Mouse (Mus musculus) thymus, adult 2 months (tissue): ENCODE data around the gene Evi5. TPM values are rescaled to one million over a fixed set of nuclear protein-coding genes. Genes with fewer than 3 reads are reported as not detected.
A peak's percentile ranks its signal among the peaks of the same experiment; 100 is the strongest.

ENCODE experiments used
- DNase-seq: peaks from one replicate; pipeline ENCODE4 v3.0.0; 2021
- H3K27ac ChIP-seq: fragments of 200-500 bp; 2 replicates; pipeline ENCODE4 v1.5.1; 2012; ENCODE audit warnings: low read length, control low read depth; ENCODE audit not compliant: control insufficient read depth, insufficient read depth
- H3K27me3 ChIP-seq: fragments of 200-500 bp; 2 replicates; pipeline ENCODE4 v1.6.1; 2012; ENCODE audit warnings: mild to moderate bottlenecking, low read length, moderate library complexity, mixed read lengths; ENCODE audit not compliant: control insufficient read depth, insufficient read depth
- H3K36me3 ChIP-seq: fragments of 200-500 bp; 2 replicates; pipeline ENCODE4 v1.6.1; 2012; ENCODE audit warnings: mild to moderate bottlenecking, low read length, moderate library complexity; ENCODE audit not compliant: control insufficient read depth, insufficient read depth
- H3K4me1 ChIP-seq: fragments of 200-500 bp; replicated peaks from 2 replicates; pipeline ENCODE4 v1.6.1; 2012; ENCODE audit warnings: low read length; ENCODE audit not compliant: control insufficient read depth, insufficient read depth
- H3K4me3 ChIP-seq: fragments of 200-500 bp; 2 replicates; pipeline ENCODE4 v1.5.1; 2012; ENCODE audit warnings: mild to moderate bottlenecking, low read length, control low read depth, moderate library complexity; ENCODE audit not compliant: control insufficient read depth, insufficient read depth
- CTCF ChIP-seq: fragments of 200-500 bp; IDR thresholded peaks from 2 replicates; pipeline ENCODE4 v1.5.1; 2012; ENCODE audit warnings: mild to moderate bottlenecking, control low read depth, low read length, moderate library complexity, borderline replicate concordance; ENCODE audit not compliant: control insufficient read depth, poor library complexity, insufficient read depth; ENCODE audit errors: extremely low read depth
- POLR2A ChIP-seq: fragments of 200-500 bp; IDR thresholded peaks from 2 replicates; pipeline ENCODE4 v1.6.1; 2012; ENCODE audit warnings: mild to moderate bottlenecking, low read length, control low read depth, moderate library complexity; ENCODE audit not compliant: control insufficient read depth, poor library complexity, insufficient read depth; ENCODE audit errors: extremely low read depth
- WGBS: fragments of 180-500 bp; shearing (Covaris S2); methylation state at CpG from one replicate; pipeline ENCODE4 v1.1.7; 2018; 5-methylcytosine and 5-hydroxymethylcytosine counted together
- polyA plus RNA-seq: library from polyadenylated mRNA; depleted of rRNA; stranded (reverse); fragments of >200 nt; gene quantifications from 2 replicates; pipeline ENCODE4 v1.2.3, GENCODE M21; 2012

Gene Evi5
- polyA plus RNA-seq, 1 experiment: 2.5 TPM

DNA sequence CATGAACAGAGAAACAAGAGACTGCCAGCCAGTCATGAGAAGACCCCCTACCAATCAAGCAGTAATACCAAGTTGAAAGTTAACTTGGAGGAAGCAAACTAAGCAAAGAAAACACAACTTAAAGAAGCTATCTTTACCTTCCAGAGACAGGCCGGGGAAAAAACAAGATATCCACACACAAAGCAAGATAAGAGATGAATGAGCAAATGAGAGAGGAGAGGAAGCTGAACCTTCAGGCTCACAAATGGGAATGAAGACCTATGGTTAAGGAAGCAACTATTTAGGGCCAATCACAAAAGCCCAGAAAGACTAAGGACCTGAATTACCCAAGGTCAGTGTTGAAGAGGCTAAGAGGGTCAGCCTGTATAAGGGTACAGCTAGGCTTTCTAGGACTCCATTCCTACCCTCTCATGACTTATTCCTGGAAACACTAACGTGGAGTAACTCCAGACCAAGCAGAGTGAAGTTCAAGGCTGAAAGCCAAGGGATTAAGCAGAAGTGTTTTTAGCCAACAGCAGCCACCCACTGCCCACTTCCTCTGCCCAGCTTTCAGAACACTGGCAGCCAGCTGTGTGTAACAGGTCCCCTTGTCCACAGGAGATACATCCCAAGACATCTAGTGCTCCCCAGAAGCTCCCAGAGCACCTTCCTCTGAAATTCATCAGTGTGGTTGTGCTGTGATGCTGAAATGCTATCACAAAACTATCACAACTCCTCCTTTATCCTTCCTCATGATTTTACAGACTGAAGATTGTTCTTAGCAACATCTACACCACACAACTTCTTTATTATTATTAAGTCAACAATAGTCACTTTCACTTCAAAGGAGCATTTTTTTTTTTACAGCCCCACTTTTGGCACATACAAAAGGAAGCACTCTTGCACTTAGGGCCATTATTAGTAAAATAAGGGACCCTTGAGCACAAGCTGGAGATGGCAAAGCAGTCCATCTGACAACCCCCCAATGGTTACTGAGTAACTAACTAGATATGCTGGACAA, 8.5 kb downstream of the Evi5 start:
- TF ChIP-seq POLR2A: no peak
- Histone ChIP-seq H3K36me3 (no peaks in the 10 kb centered on the region), H3K27me3 (no peaks in the 10 kb centered on the region), H3K4me1 (peaks cover 4% of the 10 kb centered on the region; the same call in 1 of the 2 replicates), H3K27ac (no peak overlapping the region), H3K4me3 (no peak overlapping the region)
- no peak for DNase-seq
- 49% methylated on average over 2 of the region's 2 CpGs for WGBS

DNA sequence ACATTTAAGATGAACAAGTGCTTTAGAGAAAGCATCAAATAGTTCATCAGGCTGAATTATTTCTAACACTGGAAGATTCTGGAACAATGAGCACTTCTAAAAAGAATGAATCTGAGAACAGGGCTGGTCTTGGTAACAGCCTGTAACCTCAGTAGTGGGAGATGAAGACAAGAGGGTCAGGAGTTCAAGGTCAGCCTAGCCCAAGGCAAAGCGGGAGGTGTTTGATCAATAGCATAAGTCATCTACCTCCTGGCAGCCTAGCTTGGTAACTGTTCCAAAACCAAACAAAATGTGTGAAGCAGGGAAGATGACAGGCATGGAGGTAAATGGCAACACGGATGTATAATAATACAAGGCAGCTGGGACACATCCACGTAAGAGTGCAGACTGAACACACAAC, 10.9 kb downstream of the Evi5 start:
- no peaks in the 10 kb centered on the region for H3K36me3 ChIP-seq
- 98% methylated on average over 3 of the region's 3 CpGs for WGBS
- DNase-seq: no peak
- no peak overlapping the region for H3K27ac ChIP-seq
- H3K4me1 ChIP-seq: peaks cover 4% of the 10 kb centered on the region; the same call in 1 of the 2 replicates
- no peaks in the 10 kb centered on the region for H3K27me3 ChIP-seq
- no peak overlapping the region for H3K4me3 ChIP-seq
- TF ChIP-seq CTCF: no peak
- TF ChIP-seq POLR2A: no peak

DNA sequence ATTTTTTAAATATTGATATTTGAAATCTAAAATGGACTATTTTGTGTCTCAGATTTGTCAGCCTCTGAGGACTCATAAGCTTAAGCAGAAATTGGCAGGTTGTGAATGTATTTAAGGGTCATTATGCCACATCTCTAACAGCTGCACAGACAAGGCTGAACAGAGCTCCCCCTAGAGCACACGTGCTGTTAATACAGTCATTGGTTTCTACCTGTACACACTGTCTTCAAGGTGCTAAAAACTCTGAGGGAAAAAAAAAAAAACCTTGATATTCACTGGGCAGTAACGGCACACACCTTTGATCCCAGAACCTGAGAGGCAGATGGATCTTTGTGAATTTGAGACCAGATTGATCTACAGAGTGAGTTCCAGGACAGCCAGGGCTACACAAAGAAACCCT, 15.9 kb downstream of the Evi5 start:
- Histone ChIP-seq H3K4me3 (no peak overlapping the region), H3K36me3 (no peaks in the 10 kb centered on the region), H3K4me1 (no peaks in the 10 kb centered on the region), H3K27ac (no peak overlapping the region), H3K27me3 (no peaks in the 10 kb centered on the region)
- DNase-seq: peak; percentile 19
- WGBS: 53% methylated on average over 2 of the region's 2 CpGs
- TF ChIP-seq POLR2A: no peak
- no peak for TF ChIP-seq CTCF

DNA sequence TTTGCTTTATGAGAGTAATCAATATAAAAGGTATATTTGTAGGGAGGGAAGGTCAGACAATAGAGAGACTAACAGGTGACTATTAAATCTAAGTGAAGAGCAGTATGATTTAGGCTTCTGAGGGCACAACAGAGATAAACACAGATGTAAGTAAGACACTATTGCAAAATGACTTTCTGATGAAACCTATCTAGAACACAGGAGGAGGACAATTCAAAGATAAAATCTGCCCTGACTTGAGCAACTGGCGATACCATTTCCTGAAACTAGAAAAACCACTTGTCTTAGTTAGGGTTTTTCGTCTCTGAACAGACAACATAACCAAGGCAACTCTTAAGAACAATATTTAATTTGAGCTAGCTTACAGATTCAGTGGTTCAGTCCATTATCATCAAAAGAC, 19.4 kb downstream of the Evi5 start:
- no peak for DNase-seq
- Histone ChIP-seq H3K4me1 (no peaks in the 10 kb centered on the region), H3K4me3 (no peak overlapping the region), H3K27me3 (no peaks in the 10 kb centered on the region), H3K36me3 (no peaks in the 10 kb centered on the region), H3K27ac (no peak overlapping the region)
- TF ChIP-seq CTCF (no peak), POLR2A (no peak)
- 12% methylated on average over 2 of the region's 2 CpGs for WGBS

DNA sequence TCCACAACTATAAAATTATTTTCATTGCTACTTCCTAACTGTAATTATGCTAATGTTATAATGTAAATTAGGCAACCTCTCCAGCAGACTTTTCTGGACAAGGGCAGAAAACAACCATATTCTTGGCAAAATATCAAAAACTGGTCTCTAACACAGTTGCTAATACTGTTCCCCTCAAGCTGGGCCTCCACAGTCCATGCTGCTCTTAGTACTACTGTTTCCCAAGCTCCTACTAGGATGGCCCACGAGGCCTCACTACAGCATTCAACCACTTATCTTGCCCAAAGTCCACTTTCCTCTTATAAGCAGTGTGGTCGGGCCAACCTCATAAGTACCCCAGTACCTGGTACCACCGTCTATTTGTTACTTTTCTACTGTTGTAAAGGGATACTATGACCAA, 20.4 kb downstream of the Evi5 start:
- 85% methylated on average over 3 of the region's 3 CpGs for WGBS
- no peak for DNase-seq
- no peaks in the 10 kb centered on the region for H3K36me3 ChIP-seq
- H3K27me3 ChIP-seq: no peaks in the 10 kb centered on the region
- H3K4me3 ChIP-seq: no peak overlapping the region
- no peak for TF ChIP-seq POLR2A
- no peak for TF ChIP-seq CTCF
- no peak overlapping the region for H3K27ac ChIP-seq
- H3K4me1 ChIP-seq: no peaks in the 10 kb centered on the region

DNA sequence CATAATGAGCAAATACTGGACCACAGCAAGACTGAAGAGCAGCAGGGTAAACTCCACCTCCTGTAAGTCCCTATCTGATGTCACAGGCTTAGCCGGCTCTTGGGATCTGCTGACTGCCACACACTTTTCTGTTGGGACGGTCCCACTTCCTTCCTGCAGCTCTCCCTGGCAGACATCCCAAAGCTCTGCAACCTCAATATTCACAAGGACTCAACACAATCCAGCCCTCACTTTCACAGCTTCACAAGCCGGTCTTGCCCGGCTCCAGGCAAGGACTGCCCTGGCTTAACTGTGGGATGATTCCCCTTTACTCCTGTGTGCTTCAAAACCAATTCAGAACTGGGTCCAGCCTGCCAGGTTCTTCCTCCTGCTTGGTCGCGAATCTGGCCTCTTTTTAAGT, 21.1 kb downstream of the Evi5 start:
- Histone ChIP-seq H3K36me3 (no peaks in the 10 kb centered on the region), H3K4me3 (no peak overlapping the region), H3K4me1 (no peaks in the 10 kb centered on the region), H3K27ac (no peak overlapping the region), H3K27me3 (no peaks in the 10 kb centered on the region)
- no peak for DNase-seq
- TF ChIP-seq CTCF (no peak), POLR2A (no peak)
- 70% methylated on average over 6 of the region's 6 CpGs for WGBS

DNA sequence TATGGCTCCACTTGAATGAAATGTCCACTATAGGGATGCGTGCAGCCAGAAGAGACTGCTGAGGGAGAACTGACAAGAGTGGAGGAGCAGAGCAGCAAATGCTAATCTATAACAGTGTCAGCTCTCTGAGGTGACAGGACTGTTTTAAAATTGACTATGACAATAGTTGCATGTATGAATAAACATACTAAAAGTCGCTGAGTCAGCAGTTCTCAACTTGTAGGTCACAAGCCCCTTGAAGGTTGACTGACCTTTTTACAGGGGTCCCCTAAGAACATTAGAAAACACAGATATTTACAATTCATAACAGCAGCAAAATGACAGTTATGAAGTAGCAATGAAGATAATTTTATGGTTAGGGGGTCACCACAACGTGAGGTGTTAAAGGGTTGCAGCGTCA, 25.9 kb downstream of the Evi5 start:
- no peak for TF ChIP-seq CTCF
- no peak for TF ChIP-seq POLR2A

DNA sequence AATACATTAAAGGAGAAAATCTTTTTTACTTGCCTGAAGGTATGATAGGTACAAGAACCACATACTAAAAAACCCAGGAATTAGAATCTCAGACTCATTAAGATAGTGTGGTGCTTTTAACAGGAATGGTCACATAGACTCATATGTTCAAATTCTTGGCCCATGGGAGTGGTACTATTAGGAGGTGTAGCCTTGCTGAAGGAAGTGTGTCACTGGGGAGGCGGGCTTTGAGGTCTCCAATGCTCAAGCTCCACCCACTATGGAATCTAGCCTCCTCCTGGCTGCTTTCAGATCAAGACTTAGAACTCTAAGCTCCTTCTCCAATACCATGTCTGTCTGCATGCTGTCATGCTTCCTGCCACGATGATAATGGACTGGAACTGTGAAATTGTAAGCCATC, 27.1 kb downstream of the Evi5 start:
- no peak for TF ChIP-seq POLR2A
- no peak for TF ChIP-seq CTCF
- H3K4me1 ChIP-seq: no peaks in the 10 kb centered on the region
- H3K27me3 ChIP-seq: no peaks in the 10 kb centered on the region
- H3K4me3 ChIP-seq: no peak overlapping the region
- WGBS: 84% methylated on average over 2 of the region's 2 CpGs
- no peak for DNase-seq
- H3K27ac ChIP-seq: no peak overlapping the region
- no peaks in the 10 kb centered on the region for H3K36me3 ChIP-seq

More for the DNA sequence above, 25.9 kb downstream of the Evi5 start:
- no peaks in the 10 kb centered on the region for H3K36me3 ChIP-seq
- DNase-seq: no peak
- H3K27me3 ChIP-seq: no peaks in the 10 kb centered on the region
- WGBS: 98% methylated on average over 4 of the region's 4 CpGs
- no peaks in the 10 kb centered on the region for H3K4me1 ChIP-seq
- no peak overlapping the region for H3K27ac ChIP-seq
- H3K4me3 ChIP-seq: no peak overlapping the region
